Mouse (Mus musculus) NIH3T3 (cell line): ENCODE results near the gene St6gal2.

ENCODE experiments used
- DNase-seq: peaks from one replicate; pipeline ENCODE4 v3.0.0-alpha.2; 2012; ENCODE audit warnings: low read depth

The St6gal2 gene

GRCm38 (mm10) chr17:55445250-55446184 lies at the start of gene St6gal2:
Gene St6gal2, plus strand, starts transcription at chr17:55445382.
- no peak for DNase-seq

- DNase-seq, result no peak
Observed at GRCm38 (mm10) chr17:55406043-55406442, 39.1 kb upstream of the St6gal2 start.

GRCm38 (mm10) chr17:55416519-55416918 lies 28.7 kb upstream of the St6gal2 start:
- DNase-seq, result no peak

- DNase-seq, result no peak
Observed at GRCm38 (mm10) chr17:55446185-55446527, 974 bp downstream of the St6gal2 start.

- DNase-seq, result no peak
Observed at GRCm38 (mm10) chr17:55446698-55447097, 1.5 kb downstream of the St6gal2 start.

GRCm38 (mm10) chr17:55450943-55451342 lies 5.8 kb downstream of the St6gal2 start:
- DNase-seq, result no peak

- DNase-seq, result no peak
Observed at GRCm38 (mm10) chr17:55454487-55454886, 9.3 kb downstream of the St6gal2 start.

GRCm38 (mm10) chr17:55460187-55460586 lies 15.0 kb downstream of the St6gal2 start:
- DNase-seq, result no peak

GRCm38 (mm10) chr17:55467579-55467978 lies 22.4 kb downstream of the St6gal2 start:
- no peak for DNase-seq

GRCm38 (mm10) chr17:55468963-55469362 lies 23.8 kb downstream of the St6gal2 start:
- DNase-seq, result no peak

- DNase-seq, result no peak
Observed at GRCm38 (mm10) chr17:55475974-55476373, 30.8 kb downstream of the St6gal2 start.

GRCm38 (mm10) chr17:55477361-55477760 lies 32.2 kb downstream of the St6gal2 start:
- DNase-seq, result no peak

- no peak for DNase-seq
Observed at GRCm38 (mm10) chr17:55479367-55479766, 34.2 kb downstream of the St6gal2 start.

- DNase-seq, result no peak
Observed at GRCm38 (mm10) chr17:55484108-55484870, 39.1 kb downstream of the St6gal2 start.

GRCm38 (mm10) chr17:55531872-55532271 lies 86.7 kb downstream of the St6gal2 start:
- no peak for DNase-seq

- no peak for DNase-seq
Observed at GRCm38 (mm10) chr17:55548476-55548875, 103.3 kb downstream of the St6gal2 start.

- no peak for DNase-seq
Observed at GRCm38 (mm10) chr17:55561774-55562173, 116.6 kb downstream of the St6gal2 start.
